Mouse (Mus musculus) limb, embryonic 14.5 days (tissue): ENCODE data around the gene Triap1. TPM values are rescaled to one million over a fixed set of nuclear protein-coding genes. Genes with fewer than 3 reads are reported as not detected.

Source experiments
- ATAC-seq: fragments of 200-750 bp; cut with Nextera tagmentation; 2 replicates; pipeline ENCODE4 v1.8.0; 2017; ENCODE audit warnings: low read depth, moderate number of reproducible peaks, moderate TSS enrichment; ENCODE audit not compliant: low FRiP score
- DNase-seq: peaks from one replicate; pipeline ENCODE4 v3.0.0-alpha.2; 2015; ENCODE audit warnings: low spot score
- H3K27ac ChIP-seq: fragments of 300-500 bp; sonication (generic); replicated peaks from 2 replicates; pipeline ENCODE4 v1.5.1; 2014; ENCODE audit warnings: low read depth, mild to moderate bottlenecking, low read length, moderate library complexity, mixed read lengths
- H3K27me3 ChIP-seq: fragments of 300-500 bp; sonication (generic); 2 replicates; pipeline ENCODE4 v1.6.1; 2014; ENCODE audit warnings: low read length, mixed read lengths; ENCODE audit not compliant: control insufficient read depth, insufficient read depth
- H3K36me3 ChIP-seq: fragments of 300-500 bp; sonication (generic); 2 replicates; pipeline ENCODE4 v1.6.1; 2014; ENCODE audit warnings: mild to moderate bottlenecking, low read length, moderate library complexity, mixed read lengths; ENCODE audit not compliant: control insufficient read depth, insufficient read depth
- H3K4me1 ChIP-seq: fragments of 300-500 bp; sonication (generic); 2 replicates; pipeline ENCODE4 v1.6.1; 2014; ENCODE audit warnings: antibody characterized with exemption, low read length, mixed read lengths; ENCODE audit not compliant: control insufficient read depth, insufficient read depth
- H3K4me2 ChIP-seq: fragments of 300-500 bp; sonication (generic); replicated peaks from 2 replicates; pipeline ENCODE4 v1.6.1; 2014; ENCODE audit warnings: low read depth, mild to moderate bottlenecking, low read length, moderate library complexity; ENCODE audit not compliant: severe bottlenecking
- H3K4me3 ChIP-seq: fragments of 300-500 bp; sonication (generic); replicated peaks from 2 replicates; pipeline ENCODE4 v1.5.1; 2014; ENCODE audit warnings: low read length
- H3K9ac ChIP-seq: fragments of 300-500 bp; sonication (generic); 2 replicates; pipeline ENCODE4 v1.6.1; 2014; ENCODE audit warnings: mild to moderate bottlenecking, low read depth, low read length, moderate library complexity; ENCODE audit not compliant: severe bottlenecking
- H3K9me3 ChIP-seq: fragments of 300-500 bp; sonication (generic); 2 replicates; pipeline ENCODE4 v1.6.1; 2016; ENCODE audit warnings: low read length; ENCODE audit not compliant: control insufficient read depth
- POLR2A ChIP-seq: fragments of 200-500 bp; IDR thresholded peaks from 2 replicates; pipeline ENCODE4 v1.8.0; 2012; ENCODE audit warnings: inconsistent platforms, mild to moderate bottlenecking, moderate library complexity, borderline replicate concordance; ENCODE audit not compliant: insufficient read depth, insufficient read length; ENCODE audit errors: extremely low read depth
- WGBS: fragments of 180-500 bp; shearing (Covaris S2); extraction: QIAGEN DNeasy Blood & Tissue Kit; methylation state at CpG from one replicate; pipeline ENCODE4 v1.1.7; 2014; 5-methylcytosine and 5-hydroxymethylcytosine counted together
- polyA plus RNA-seq, 2 experiments: library from polyadenylated mRNA; depleted of rRNA in 1 of 2; stranded (reverse) in 1 of 2; unstranded in 1 of 2; fragments of >200 nt; fragmentation: Nextera tagmentation in 1 of 2; extraction: Ambion mirVana in 1 of 2; gene quantifications; 2 replicates each; pipeline versions ENCODE4 v1.2.1 to v1.2.3; 2012 to 2014

Triap1 gene
- polyA plus RNA-seq, 2 experiments = 28.7 to 62.2 TPM

- H3K9me3 ChIP-seq = no peaks in the 10 kb centered on the region
- no peak overlapping the region for H3K4me2 ChIP-seq
- no peaks in the 10 kb centered on the region for H3K27me3 ChIP-seq
- no peaks in the 10 kb centered on the region for H3K36me3 ChIP-seq
- DNase-seq = no peak
- H3K4me1 ChIP-seq = no peaks in the 10 kb centered on the region
- no peak overlapping the region for H3K27ac ChIP-seq
- no peak overlapping the region for H3K9ac ChIP-seq
- no peak for TF ChIP-seq POLR2A
- 22% methylated on average over 19 of the region's 19 CpGs for WGBS
- ATAC-seq = no peak
- no peak overlapping the region for H3K4me3 ChIP-seq
Measured at GRCm38 (mm10) chr5:115362819-115363714, 22.0 kb downstream of the Triap1 start.

DNA sequence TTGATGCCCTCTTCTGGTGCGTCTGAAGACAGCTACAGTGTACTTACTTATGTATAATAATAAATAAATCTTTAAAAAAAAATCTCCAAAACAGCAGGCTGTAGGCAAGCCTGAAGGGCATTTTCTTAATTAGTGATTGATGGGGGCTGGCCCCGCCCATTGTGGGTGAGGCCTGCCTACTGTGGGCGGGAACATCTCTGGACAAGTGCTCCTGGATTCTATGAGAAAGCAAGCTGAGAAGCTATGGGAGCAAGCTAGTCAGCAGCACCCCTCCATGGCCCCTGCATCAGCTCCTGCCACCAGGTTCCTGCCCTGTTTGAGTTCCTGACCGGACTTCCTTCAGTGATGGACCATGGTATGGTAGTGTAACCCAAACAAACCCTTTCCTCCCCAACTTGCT, 23.8 kb downstream of the Triap1 start:
- ATAC-seq = no peak

DNA sequence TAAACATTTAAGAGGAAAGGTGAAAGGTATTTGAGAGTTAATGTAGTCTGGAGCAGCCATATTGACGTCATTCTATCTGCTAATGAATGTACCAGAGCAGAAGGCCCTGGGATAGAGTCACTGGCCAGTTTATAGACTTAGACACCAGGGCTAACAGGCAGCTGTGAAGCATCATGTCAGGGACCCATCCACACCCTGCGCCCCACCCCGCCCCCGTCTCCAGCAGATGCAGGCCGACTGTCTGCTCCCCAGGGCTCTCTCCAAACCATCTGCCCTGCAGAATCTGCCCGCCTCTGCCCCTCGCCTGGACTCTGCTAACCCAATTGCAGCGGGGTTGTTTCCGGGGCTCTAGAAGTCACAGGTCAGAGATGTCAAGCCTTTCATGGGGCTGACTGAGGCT, 30.7 kb downstream of the Triap1 start:
- Histone ChIP-seq H3K4me3 (no peak overlapping the region), H3K27ac (no peak overlapping the region), H3K9me3 (no peaks in the 10 kb centered on the region), H3K4me1 (peaks cover 5% of the 10 kb centered on the region; the same call in 1 of the 2 replicates), H3K9ac (no peak overlapping the region), H3K27me3 (0 out of 2 replicates have a peak, but pooled peaks cover 5% of the 10 kb centered on the region), H3K36me3 (no peaks in the 10 kb centered on the region), H3K4me2 (no peak overlapping the region)
- WGBS = 31% methylated on average over 9 of the region's 9 CpGs
- TF ChIP-seq POLR2A = no peak
- DNase-seq (no peak), ATAC-seq (no peak)

More for the DNA sequence above, 23.8 kb downstream of the Triap1 start:
- H3K36me3 ChIP-seq = no peaks in the 10 kb centered on the region
- no peak overlapping the region for H3K27ac ChIP-seq
- no peaks in the 10 kb centered on the region for H3K9me3 ChIP-seq
- no peaks in the 10 kb centered on the region for H3K4me1 ChIP-seq
- no peak overlapping the region for H3K4me3 ChIP-seq
- WGBS = 86% methylated on average over 4 of the region's 4 CpGs
- DNase-seq = no peak
- no peaks in the 10 kb centered on the region for H3K27me3 ChIP-seq
- no peak for TF ChIP-seq POLR2A
- no peak overlapping the region for H3K9ac ChIP-seq
- no peak overlapping the region for H3K4me2 ChIP-seq

DNA sequence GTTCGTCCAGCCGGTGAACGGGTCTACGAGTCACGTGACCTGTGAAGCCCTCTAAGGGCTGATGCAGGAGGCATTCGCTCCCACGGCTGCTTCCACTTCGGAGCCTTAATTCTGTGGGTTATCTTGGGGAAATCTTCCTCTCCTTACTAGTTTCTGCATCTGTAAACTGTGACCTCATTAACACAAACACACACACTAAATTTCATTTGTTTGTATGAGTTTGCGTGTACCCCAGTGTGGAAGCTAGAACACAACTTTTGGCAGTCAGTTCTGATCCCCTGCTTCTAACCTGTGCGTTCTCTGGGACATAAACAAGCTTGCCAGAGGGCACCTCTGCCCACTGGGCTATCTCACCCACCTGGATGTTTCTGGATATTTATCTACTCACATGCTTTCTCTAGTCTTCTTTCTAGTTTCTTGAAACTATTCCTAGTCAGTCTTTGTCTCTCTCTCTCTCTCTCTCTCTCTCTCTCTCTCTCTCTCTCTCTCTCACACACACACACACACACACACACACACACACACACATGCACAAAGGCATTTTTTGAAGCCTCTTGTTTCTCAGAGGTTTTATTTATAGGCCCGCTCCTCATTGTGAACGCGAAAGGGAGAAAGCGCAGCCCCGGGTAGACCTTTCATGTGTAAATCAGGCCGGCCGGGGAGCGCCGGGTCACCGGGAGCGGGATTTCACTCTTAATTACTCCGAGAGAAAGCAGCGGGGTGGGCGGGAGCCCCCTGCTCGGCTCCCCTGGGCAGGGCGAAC, 32.6 kb downstream of the Triap1 start:
- peak overlapping the region; percentile 28 for H3K4me3 ChIP-seq
- WGBS = 26% methylated on average over 26 of the region's 26 CpGs
- DNase-seq = no peak

DNA sequence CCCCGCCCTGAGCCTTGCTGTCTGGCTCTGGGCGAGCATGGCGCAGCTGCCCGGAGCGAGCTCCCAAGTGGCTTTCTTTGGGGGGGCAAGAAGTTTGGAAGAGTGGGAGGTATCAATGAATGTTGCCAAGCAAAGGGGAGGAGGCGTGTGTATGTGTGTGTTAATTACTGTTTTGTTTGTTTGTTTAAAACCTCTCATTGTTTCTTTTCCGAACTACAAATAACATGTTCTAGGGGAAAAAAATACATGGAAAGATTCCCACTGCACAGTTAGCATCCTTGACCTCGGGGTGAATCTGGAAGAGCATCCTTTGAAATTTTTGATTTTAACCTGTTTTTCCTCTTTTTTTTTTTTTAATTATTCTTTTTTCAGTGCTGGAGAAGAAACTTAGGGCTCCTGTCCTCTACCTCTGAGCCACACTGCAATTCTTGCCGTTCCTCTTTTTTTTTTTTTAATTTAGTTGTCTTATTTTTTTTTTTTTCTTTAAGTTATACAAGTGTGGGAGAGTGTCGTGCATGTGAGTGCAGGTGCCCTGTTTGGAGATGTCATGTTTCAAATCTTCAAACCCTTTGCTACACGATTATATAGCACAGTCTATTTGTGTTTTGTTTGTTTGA, 33.3 kb downstream of the Triap1 start:
- ATAC-seq = no peak
- peak overlapping the region; percentile 28 for H3K4me3 ChIP-seq
- H3K4me1 ChIP-seq = peaks cover 5% of the 10 kb centered on the region; the same call in 1 of the 2 replicates
- DNase-seq = no peak
- H3K4me2 ChIP-seq = peak overlapping the region; percentile 55
- TF ChIP-seq POLR2A = no peak
- H3K27ac ChIP-seq = no peak overlapping the region
- peak overlapping the region; percentile 56 for H3K9ac ChIP-seq
- H3K27me3 ChIP-seq = 0 out of 2 replicates have a peak, but pooled peaks cover 5% of the 10 kb centered on the region
- 21% methylated on average over 11 of the region's 11 CpGs for WGBS
- H3K9me3 ChIP-seq = no peaks in the 10 kb centered on the region
- H3K36me3 ChIP-seq = no peaks in the 10 kb centered on the region

More for the DNA sequence above, 32.6 kb downstream of the Triap1 start:
- Histone ChIP-seq H3K9me3 (no peaks in the 10 kb centered on the region), H3K9ac (peak overlapping the region; percentile 56), H3K4me2 (peak overlapping the region; percentile 55), H3K27me3 (0 out of 2 replicates have a peak, but pooled peaks cover 5% of the 10 kb centered on the region), H3K4me1 (peaks cover 5% of the 10 kb centered on the region; the same call in 1 of the 2 replicates), H3K27ac (no peak overlapping the region), H3K36me3 (no peaks in the 10 kb centered on the region)
- no peak for ATAC-seq
- no peak for TF ChIP-seq POLR2A
